Mouse (Mus musculus) heart, postnatal 4 days (tissue): ENCODE data around the gene Ppp1r9b. TPM values are rescaled to one million over a fixed set of nuclear protein-coding genes. Genes with fewer than 3 reads are reported as not detected.
A peak's percentile ranks its signal among the peaks of the same experiment; 100 is the strongest.
"Not testable (repeated sequence)": the region's sequence is repeated elsewhere in the genome, so short reads cannot be mapped to it uniquely, and the experiment has no call there.

ENCODE experiments used
- DNase-seq: peaks from one replicate; pipeline ENCODE4 v3.0.0; 2021
- total RNA-seq, 2 experiments: library from RNA; stranded (reverse); gene quantifications; 2 replicates each; pipeline ENCODE4 v1.2.3; 2021

The Ppp1r9b gene
- 10 to 100 TPM; 45.3 to 46.3 TPM for total RNA-seq

- peak; percentile 95 for DNase-seq
Measured at GRCm38 (mm10) chr11:94990749-94991577, at the start of gene Ppp1r9b. Gene Ppp1r9b, plus strand, starts transcription at chr11:94991035.

GRCm38 (mm10) chr11:94941121-94941520 lies 49.7 kb upstream of the Ppp1r9b start:
- DNase-seq, result no peak

GRCm38 (mm10) chr11:94941776-94942175 lies 49.1 kb upstream of the Ppp1r9b start:
- no peak for DNase-seq

- DNase-seq, result peak; percentile 69
Measured at GRCm38 (mm10) chr11:94942282-94943023, 48.4 kb upstream of the Ppp1r9b start.

GRCm38 (mm10) chr11:94943054-94943453 lies 47.8 kb upstream of the Ppp1r9b start:
- DNase-seq, result no peak

GRCm38 (mm10) chr11:94944295-94944694 lies 46.5 kb upstream of the Ppp1r9b start:
- no peak for DNase-seq

- no peak for DNase-seq
Measured at GRCm38 (mm10) chr11:94945236-94945635, 45.6 kb upstream of the Ppp1r9b start.

- DNase-seq, result no peak
Measured at GRCm38 (mm10) chr11:94952169-94952568, 38.7 kb upstream of the Ppp1r9b start.

- no peak for DNase-seq
Measured at GRCm38 (mm10) chr11:94955103-94955502, 35.7 kb upstream of the Ppp1r9b start.

- peak; percentile 69 for DNase-seq
Measured at GRCm38 (mm10) chr11:94957693-94958064, 33.2 kb upstream of the Ppp1r9b start.

- peak; percentile 85 for DNase-seq
Measured at GRCm38 (mm10) chr11:94958065-94958858, 32.6 kb upstream of the Ppp1r9b start.

GRCm38 (mm10) chr11:94962534-94963101 lies 28.2 kb upstream of the Ppp1r9b start:
- DNase-seq, result no peak

- no peak for DNase-seq
Measured at GRCm38 (mm10) chr11:94967419-94967818, 23.4 kb upstream of the Ppp1r9b start, which contains the start of gene Hils1. Gene Hils1, plus strand, starts transcription at chr11:94967593.

GRCm38 (mm10) chr11:94968187-94968586 lies 22.6 kb upstream of the Ppp1r9b start:
- DNase-seq, result no peak

GRCm38 (mm10) chr11:94969709-94970108 lies 21.1 kb upstream of the Ppp1r9b start:
- DNase-seq, result not testable (repeated sequence)

GRCm38 (mm10) chr11:94970210-94970943 lies 20.5 kb upstream of the Ppp1r9b start:
- peak; percentile 85 for DNase-seq

- DNase-seq, result no peak
Measured at GRCm38 (mm10) chr11:94971895-94972615, 18.8 kb upstream of the Ppp1r9b start.

- no peak for DNase-seq
Measured at GRCm38 (mm10) chr11:94972887-94973286, 17.9 kb upstream of the Ppp1r9b start.

GRCm38 (mm10) chr11:94973313-94973712 lies 17.5 kb upstream of the Ppp1r9b start:
- peak; percentile 55 for DNase-seq

- DNase-seq, result peak; percentile 69
Measured at GRCm38 (mm10) chr11:94974951-94975350, 15.9 kb upstream of the Ppp1r9b start.

- DNase-seq, result no peak
Measured at GRCm38 (mm10) chr11:94976199-94976598, 14.6 kb upstream of the Ppp1r9b start, which contains the start of gene Sgca. Gene Sgca, minus strand, starts transcription at chr11:94976327.
